Mouse (Mus musculus) adrenal gland, adult 2 months (tissue): ENCODE results near the gene Mettl26. TPM values are rescaled to one million over a fixed set of nuclear protein-coding genes. Genes with fewer than 3 reads are reported as not detected.

Source experiments
- DNase-seq: peaks from one replicate; pipeline ENCODE4 v3.0.0; 2021
- polyA plus RNA-seq: library from polyadenylated mRNA; depleted of rRNA; stranded (reverse); fragments of >200 nt; gene quantifications from 2 replicates; pipeline ENCODE4 v1.2.3, GENCODE M21; 2012
- total RNA-seq, 2 experiments: library from RNA; stranded (reverse); gene quantifications; 2 replicates each; pipeline ENCODE4 v1.2.3; 2021

Mettl26 gene
- total and polyA plus RNA-seq, 3 experiments: 90.9 to 350 (median 141) TPM

GRCm38 (mm10) chr17:25883824-25884223, 8.9 kb downstream of the Mettl26 start:
- no peak for DNase-seq

GRCm38 (mm10) chr17:25885636-25886035, 10.8 kb downstream of the Mettl26 start:
- no peak for DNase-seq

- DNase-seq: no peak
These were observed 11.9 kb downstream of the Mettl26 start for GRCm38 (mm10) chr17:25886806-25887205.

GRCm38 (mm10) chr17:25887467-25887866, 12.6 kb downstream of the Mettl26 start:
- DNase-seq: no peak

GRCm38 (mm10) chr17:25888837-25889236, 14.0 kb downstream of the Mettl26 start:
- DNase-seq: no peak

GRCm38 (mm10) chr17:25893975-25894617, 19.2 kb downstream of the Mettl26 start:
- peak; percentile 82 for DNase-seq

- no peak for DNase-seq
These were observed 20.5 kb downstream of the Mettl26 start for GRCm38 (mm10) chr17:25895415-25895814.

- DNase-seq: no peak
These were observed 21.0 kb downstream of the Mettl26 start for GRCm38 (mm10) chr17:25895891-25896290.

- DNase-seq: no peak
These were observed 25.3 kb downstream of the Mettl26 start for GRCm38 (mm10) chr17:25900193-25900592.

- DNase-seq: no peak
These were observed 28.2 kb downstream of the Mettl26 start for GRCm38 (mm10) chr17:25903061-25903460.

- DNase-seq: no peak
These were observed 32.8 kb downstream of the Mettl26 start for GRCm38 (mm10) chr17:25907640-25908039.

GRCm38 (mm10) chr17:25911816-25912215, 36.9 kb downstream of the Mettl26 start:
- peak; percentile 87 for DNase-seq

- DNase-seq: peak; percentile 80
These were observed 38.5 kb downstream of the Mettl26 start for GRCm38 (mm10) chr17:25913186-25913876.

- DNase-seq: peak; percentile 37
These were observed 39.0 kb downstream of the Mettl26 start for GRCm38 (mm10) chr17:25913877-25914275.

- DNase-seq: peak; percentile 23
These were observed 39.4 kb downstream of the Mettl26 start for GRCm38 (mm10) chr17:25914295-25914694.

GRCm38 (mm10) chr17:25916931-25917647, 42.2 kb downstream of the Mettl26 start:
- DNase-seq: peak; percentile 83

- DNase-seq: no peak
These were observed 43.3 kb downstream of the Mettl26 start for GRCm38 (mm10) chr17:25918037-25918750.

GRCm38 (mm10) chr17:25919144-25919785, 44.4 kb downstream of the Mettl26 start, which contains the start of gene Rab40c:
TSS of gene Rab40c (minus strand) at chr17:25919727.
- no peak for DNase-seq

GRCm38 (mm10) chr17:25919786-25920642, 45.1 kb downstream of the Mettl26 start:
- peak; percentile 100 for DNase-seq

GRCm38 (mm10) chr17:25922120-25922519, 47.2 kb downstream of the Mettl26 start:
- DNase-seq: no peak

GRCm38 (mm10) chr17:25925348-25925747, 50.5 kb downstream of the Mettl26 start:
- peak; percentile 66 for DNase-seq
